Mouse (Mus musculus): ENCODE measurements at regions not wholly inside any gene's neighbourhood (a gene's known extent, or its start where the extent isn't known, plus 50 kb on each side); places are given as distances from the start of the nearest gene placed in this dataset.
"Not testable (repeated sequence)": the region's sequence is repeated elsewhere in the genome, so short reads cannot be mapped to it uniquely, and the experiment has no call there.

- TF ChIP-seq NANOG (IDR thresholded peaks at IDR 0.05; ENCODE audit: borderline replicate concordance, low read length) (no peak), POU5F1 (IDR thresholded peaks at IDR 0.05; ENCODE audit: borderline replicate concordance, low read length) (no peak), CTCF (conservative IDR thresholded peaks at IDR 0.05; ENCODE audit: low read length) (no peak)
- Histone ChIP-seq H3K4me1 (replicated peaks; ENCODE audit: low read depth, low read length) (peaks cover 5% of the 10 kb centered on the region), H3K9me3 (ENCODE audit: low read length) (no peaks in the 10 kb centered on the region), H3K4me3 (replicated peaks; ENCODE audit: low read length) (no peak overlapping the region), H3K27me3 (ENCODE audit: insufficient read depth, low read length) (no peaks in the 10 kb centered on the region; the same call in 1 of the 2 replicates), H3K36me3 (ENCODE audit: insufficient read depth, low read length) (no peaks in the 10 kb centered on the region)
Measured at GRCm38 (mm10) chr8:8858636-8859035, 168.3 kb upstream of the Arglu1 start.

- no peak overlapping the region for H3K4me3 ChIP-seq (replicated peaks; ENCODE audit: low read length)
- no peaks in the 10 kb centered on the region for H3K4me1 ChIP-seq (replicated peaks; ENCODE audit: low read depth, low read length)
- H3K9me3 ChIP-seq (ENCODE audit: low read length), result peaks cover 12% of the 10 kb centered on the region
- no peaks in the 10 kb centered on the region; the same call in 1 of the 2 replicates for H3K27me3 ChIP-seq (ENCODE audit: insufficient read depth, low read length)
- TF ChIP-seq CTCF (conservative IDR thresholded peaks at IDR 0.05; ENCODE audit: low read length) (no peak), NANOG (IDR thresholded peaks at IDR 0.05; ENCODE audit: borderline replicate concordance, low read length) (no peak), POU5F1 (IDR thresholded peaks at IDR 0.05; ENCODE audit: borderline replicate concordance, low read length) (no peak)
- H3K36me3 ChIP-seq (ENCODE audit: insufficient read depth, low read length), result no peaks in the 10 kb centered on the region
Measured at GRCm38 (mm10) chr8:8852656-8853366, 162.5 kb upstream of the Arglu1 start.

GRCm38 (mm10) chr8:8851271-8851670, 160.9 kb upstream of the Arglu1 start:
- no peak for TF ChIP-seq CTCF (conservative IDR thresholded peaks at IDR 0.05; ENCODE audit: low read length)
- no peak for TF ChIP-seq NANOG (IDR thresholded peaks at IDR 0.05; ENCODE audit: borderline replicate concordance, low read length)
- TF ChIP-seq POU5F1 (IDR thresholded peaks at IDR 0.05; ENCODE audit: borderline replicate concordance, low read length), result no peak
- Histone ChIP-seq H3K4me3 (replicated peaks; ENCODE audit: low read length) (no peak overlapping the region), H3K9me3 (ENCODE audit: low read length) (peaks cover 13% of the 10 kb centered on the region), H3K36me3 (ENCODE audit: insufficient read depth, low read length) (no peaks in the 10 kb centered on the region), H3K27me3 (ENCODE audit: insufficient read depth, low read length) (no peaks in the 10 kb centered on the region; the same call in 1 of the 2 replicates), H3K4me1 (replicated peaks; ENCODE audit: low read depth, low read length) (no peaks in the 10 kb centered on the region)

- TF ChIP-seq POU5F1 (IDR thresholded peaks at IDR 0.05; ENCODE audit: borderline replicate concordance, low read length) (no peak), NANOG (IDR thresholded peaks at IDR 0.05; ENCODE audit: borderline replicate concordance, low read length) (no peak), CTCF (conservative IDR thresholded peaks at IDR 0.05; ENCODE audit: low read length) (no peak)
- Histone ChIP-seq H3K36me3 (ENCODE audit: insufficient read depth, low read length) (no peaks in the 10 kb centered on the region), H3K27me3 (ENCODE audit: insufficient read depth, low read length) (no peaks in the 10 kb centered on the region; the same call in 1 of the 2 replicates), H3K9me3 (ENCODE audit: low read length) (peaks cover 13% of the 10 kb centered on the region), H3K4me3 (replicated peaks; ENCODE audit: low read length) (no peak overlapping the region), H3K4me1 (replicated peaks; ENCODE audit: low read depth, low read length) (no peaks in the 10 kb centered on the region)
Measured at GRCm38 (mm10) chr8:8850766-8851165, 160.4 kb upstream of the Arglu1 start.

GRCm38 (mm10) chr8:8847579-8847978, 157.3 kb upstream of the Arglu1 start:
- H3K9me3 ChIP-seq (ENCODE audit: low read length), result peaks cover 13% of the 10 kb centered on the region
- H3K4me3 ChIP-seq (replicated peaks; ENCODE audit: low read length), result no peak overlapping the region
- peaks cover under 1% of the 10 kb centered on the region; the same call in 1 of the 2 replicates for H3K27me3 ChIP-seq (ENCODE audit: insufficient read depth, low read length)
- TF ChIP-seq POU5F1 (IDR thresholded peaks at IDR 0.05; ENCODE audit: borderline replicate concordance, low read length) (no peak), NANOG (IDR thresholded peaks at IDR 0.05; ENCODE audit: borderline replicate concordance, low read length) (no peak), CTCF (conservative IDR thresholded peaks at IDR 0.05; ENCODE audit: low read length) (no peak)
- H3K36me3 ChIP-seq (ENCODE audit: insufficient read depth, low read length), result no peaks in the 10 kb centered on the region
- no peaks in the 10 kb centered on the region for H3K4me1 ChIP-seq (replicated peaks; ENCODE audit: low read depth, low read length)

GRCm38 (mm10) chr8:8842326-8842725, 152.0 kb upstream of the Arglu1 start:
- Histone ChIP-seq H3K9me3 (ENCODE audit: low read length) (no peaks in the 10 kb centered on the region), H3K4me3 (replicated peaks; ENCODE audit: low read length) (no peak overlapping the region), H3K36me3 (ENCODE audit: insufficient read depth, low read length) (no peaks in the 10 kb centered on the region), H3K4me1 (replicated peaks; ENCODE audit: low read depth, low read length) (no peaks in the 10 kb centered on the region), H3K27me3 (ENCODE audit: insufficient read depth, low read length) (peaks cover 4% of the 10 kb centered on the region; the same call in 1 of the 2 replicates)
- no peak for TF ChIP-seq POU5F1 (IDR thresholded peaks at IDR 0.05; ENCODE audit: borderline replicate concordance, low read length)
- no peak for TF ChIP-seq CTCF (conservative IDR thresholded peaks at IDR 0.05; ENCODE audit: low read length)
- no peak for TF ChIP-seq NANOG (IDR thresholded peaks at IDR 0.05; ENCODE audit: borderline replicate concordance, low read length)

GRCm38 (mm10) chr8:8836166-8836565, 145.8 kb upstream of the Arglu1 start:
- not testable (repeated sequence) for H3K27me3 ChIP-seq (ENCODE audit: insufficient read depth, low read length); H3K4me3 ChIP-seq (replicated peaks; ENCODE audit: low read length); H3K4me1 ChIP-seq (replicated peaks; ENCODE audit: low read depth, low read length); H3K36me3 ChIP-seq (ENCODE audit: insufficient read depth, low read length); H3K9me3 ChIP-seq (ENCODE audit: low read length)

- H3K4me1 ChIP-seq (replicated peaks; ENCODE audit: low read depth, low read length), result peaks cover 3% of the 10 kb centered on the region; the same call in 1 of the 2 replicates
Measured at GRCm38 (mm10) chr8:8831306-8831705, 141.0 kb upstream of the Arglu1 start.

GRCm38 (mm10) chr8:8829230-8829629, 138.9 kb upstream of the Arglu1 start:
- H3K9me3 ChIP-seq (ENCODE audit: low read length), result no peaks in the 10 kb centered on the region
- H3K36me3 ChIP-seq (ENCODE audit: insufficient read depth, low read length), result no peaks in the 10 kb centered on the region
- no peak for TF ChIP-seq CTCF (conservative IDR thresholded peaks at IDR 0.05; ENCODE audit: low read length)
- TF ChIP-seq NANOG (IDR thresholded peaks at IDR 0.05; ENCODE audit: borderline replicate concordance, low read length), result no peak
- no peak for TF ChIP-seq POU5F1 (IDR thresholded peaks at IDR 0.05; ENCODE audit: borderline replicate concordance, low read length)
- no peaks in the 10 kb centered on the region for H3K27me3 ChIP-seq (ENCODE audit: insufficient read depth, low read length)
- no peaks in the 10 kb centered on the region for H3K4me1 ChIP-seq (replicated peaks; ENCODE audit: low read depth, low read length)
- H3K4me3 ChIP-seq (replicated peaks; ENCODE audit: low read length), result no peak overlapping the region

More at GRCm38 (mm10) chr8:8831306-8831705, 141.0 kb upstream of the Arglu1 start:
- Histone ChIP-seq H3K36me3 (ENCODE audit: insufficient read depth, low read length) (no peaks in the 10 kb centered on the region), H3K4me3 (replicated peaks; ENCODE audit: low read length) (no peak overlapping the region), H3K27me3 (ENCODE audit: insufficient read depth, low read length) (no peaks in the 10 kb centered on the region), H3K9me3 (ENCODE audit: low read length) (no peaks in the 10 kb centered on the region)
- no peak for TF ChIP-seq CTCF (conservative IDR thresholded peaks at IDR 0.05; ENCODE audit: low read length)
- no peak for TF ChIP-seq POU5F1 (IDR thresholded peaks at IDR 0.05; ENCODE audit: borderline replicate concordance, low read length)
- no peak for TF ChIP-seq NANOG (IDR thresholded peaks at IDR 0.05; ENCODE audit: borderline replicate concordance, low read length)
